Mouse (Mus musculus) testis, adult 2 months (tissue): ENCODE measurements around the gene Aadac. TPM values are rescaled to one million over a fixed set of nuclear protein-coding genes. Genes with fewer than 3 reads are reported as not detected.

Source experiments
- H3K27ac ChIP-seq: fragments of 200-500 bp; 2 replicates; pipeline ENCODE4 v1.5.1; 2012; ENCODE audit warnings: low read depth, low read length; ENCODE audit not compliant: control insufficient read depth, insufficient read depth
- H3K27me3 ChIP-seq: fragments of 200-500 bp; 2 replicates; pipeline ENCODE4 v1.6.1; 2012; ENCODE audit warnings: mild to moderate bottlenecking, low read length, moderate library complexity; ENCODE audit not compliant: control insufficient read depth, insufficient read depth
- H3K36me3 ChIP-seq: fragments of 200-500 bp; 2 replicates; pipeline ENCODE4 v1.6.1; 2012; ENCODE audit warnings: mild to moderate bottlenecking, low read length; ENCODE audit not compliant: control insufficient read depth, insufficient read depth
- H3K4me1 ChIP-seq: fragments of 200-500 bp; 2 replicates; pipeline ENCODE4 v1.6.1; 2012; ENCODE audit warnings: low read length; ENCODE audit not compliant: control insufficient read depth, insufficient read depth
- H3K4me3 ChIP-seq: fragments of 200-500 bp; 2 replicates; pipeline ENCODE4 v1.5.1; 2012; ENCODE audit warnings: low read depth, mild to moderate bottlenecking, low read length, moderate library complexity, mixed read lengths; ENCODE audit not compliant: control insufficient read depth
- CTCF ChIP-seq: fragments of 200-500 bp; IDR thresholded peaks from 2 replicates; pipeline ENCODE4 v1.5.1; 2012; ENCODE audit warnings: low read depth, mild to moderate bottlenecking, inconsistent platforms, low read length, moderate library complexity; ENCODE audit not compliant: control insufficient read depth, insufficient read depth, insufficient replicate concordance
- POLR2A ChIP-seq: fragments of 200-500 bp; IDR thresholded peaks from 2 replicates; pipeline ENCODE4 v1.6.1; 2012; ENCODE audit warnings: low read depth, mild to moderate bottlenecking, inconsistent platforms, low read length, moderate library complexity; ENCODE audit not compliant: control insufficient read depth
- polyA plus RNA-seq: library from polyadenylated mRNA; depleted of rRNA; stranded (reverse); fragments of >200 nt; gene quantifications from 2 replicates; pipeline ENCODE4 v1.2.3, GENCODE M21; 2012; rRNA removed

Aadac gene
- polyA plus RNA-seq, 1 experiment = not detected

DNA sequence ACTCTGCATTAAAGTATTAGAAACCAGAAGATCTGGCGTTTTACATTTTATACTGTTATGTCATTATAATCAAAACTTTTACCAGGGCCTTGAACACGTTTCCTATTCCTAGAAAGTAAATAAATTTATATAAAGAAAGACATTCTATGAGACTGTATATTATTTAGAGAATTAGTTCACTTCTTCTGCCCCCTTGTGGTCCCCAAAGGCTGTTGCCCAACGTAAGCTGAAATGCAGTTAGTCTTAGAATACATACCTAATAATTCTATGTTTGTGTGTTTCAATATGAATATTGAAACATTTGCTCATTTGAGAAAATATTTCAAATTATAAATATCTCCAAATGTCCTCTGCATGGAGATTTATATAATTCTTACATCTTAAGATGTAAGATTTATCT, 30.9 kb downstream of the Aadac start:
- no peaks in the 10 kb centered on the region for H3K4me1 ChIP-seq
- TF ChIP-seq CTCF (no peak), POLR2A (no peak)
- H3K27me3 ChIP-seq = no peaks in the 10 kb centered on the region
- no peaks in the 10 kb centered on the region for H3K36me3 ChIP-seq
- H3K27ac ChIP-seq = no peak overlapping the region
- no peak overlapping the region for H3K4me3 ChIP-seq

DNA sequence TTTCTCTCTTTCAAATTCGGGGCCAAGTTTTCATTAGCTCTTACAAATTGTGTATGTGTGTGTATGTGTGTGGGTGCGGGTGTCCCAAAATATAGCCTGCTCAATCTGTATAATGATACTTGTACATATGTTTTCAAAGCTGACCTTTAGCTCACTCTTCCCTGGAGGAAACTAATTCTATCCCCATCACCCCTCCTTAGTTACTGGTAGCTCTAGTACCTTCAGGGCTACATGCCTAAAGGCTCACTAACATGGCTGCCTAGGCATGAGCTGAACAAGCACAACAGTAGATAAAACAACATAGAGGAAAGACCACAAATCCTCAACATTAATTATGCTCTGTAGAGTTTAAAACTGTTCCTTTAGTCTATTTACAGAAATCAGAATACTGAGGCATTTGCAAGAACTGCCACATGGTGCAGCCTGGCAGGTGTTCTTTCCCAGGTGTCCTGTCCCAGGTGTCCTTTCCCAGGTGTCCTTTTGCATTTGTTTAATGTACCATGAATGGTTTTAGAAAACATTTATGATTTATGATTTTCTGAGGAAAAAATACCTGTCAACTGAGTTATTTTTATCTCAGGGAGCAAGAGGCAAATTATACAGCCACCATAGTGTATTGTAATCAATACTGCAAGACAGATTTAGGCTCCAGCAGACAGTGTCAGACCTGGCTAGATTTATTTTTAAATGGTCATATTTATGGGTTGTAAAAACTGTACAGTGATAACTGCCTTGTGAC, 31.7 kb downstream of the Aadac start:
- Histone ChIP-seq H3K27ac (no peak overlapping the region), H3K4me1 (no peaks in the 10 kb centered on the region), H3K36me3 (no peaks in the 10 kb centered on the region), H3K4me3 (no peak overlapping the region), H3K27me3 (no peaks in the 10 kb centered on the region)
- TF ChIP-seq CTCF = no peak
- TF ChIP-seq POLR2A = no peak

DNA sequence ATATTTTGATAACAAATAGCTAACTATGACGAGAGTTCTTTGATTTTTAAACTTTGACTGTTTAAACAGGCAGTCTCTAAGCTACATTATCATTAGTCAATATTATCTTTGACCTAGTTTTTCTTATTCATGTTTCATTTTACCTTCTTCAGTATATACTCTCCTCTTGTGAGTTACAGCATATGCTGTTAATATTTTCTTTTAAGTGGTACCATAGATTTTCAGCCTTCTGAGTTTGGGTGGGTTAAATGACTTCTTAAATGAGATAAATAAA, 32.2 kb downstream of the Aadac start:
- Histone ChIP-seq H3K4me1 (no peaks in the 10 kb centered on the region), H3K36me3 (no peaks in the 10 kb centered on the region), H3K4me3 (no peak overlapping the region), H3K27me3 (no peaks in the 10 kb centered on the region), H3K27ac (no peak overlapping the region)
- no peak for TF ChIP-seq POLR2A
- TF ChIP-seq CTCF = no peak

DNA sequence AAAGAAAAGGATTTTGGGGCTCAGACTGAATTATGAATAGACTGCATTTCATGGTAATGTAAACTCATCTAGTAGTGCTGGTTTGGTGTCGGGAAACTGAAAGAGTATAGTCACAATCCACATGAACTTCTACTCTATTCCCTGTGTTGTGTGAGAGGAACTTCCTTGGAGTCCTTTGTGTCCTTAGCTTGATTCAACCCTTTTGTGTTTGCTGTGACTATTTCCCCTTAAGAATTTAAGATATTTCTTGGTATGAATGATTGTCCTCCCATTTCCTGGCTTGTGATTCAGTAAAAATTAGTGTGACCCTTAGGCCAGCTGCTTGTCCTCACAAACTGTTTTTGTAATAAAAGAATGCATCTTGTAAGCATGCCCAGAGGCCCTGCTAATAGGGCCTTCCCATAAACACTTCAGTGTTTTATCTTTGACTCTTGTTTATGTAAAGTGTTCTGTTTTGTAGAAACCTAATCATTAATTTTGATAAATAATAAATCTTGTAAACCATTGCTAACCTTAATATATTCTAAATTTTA, 53.4 kb downstream of the Aadac start:
- Histone ChIP-seq H3K4me3 (no peak overlapping the region), H3K4me1 (no peaks in the 10 kb centered on the region), H3K36me3 (no peaks in the 10 kb centered on the region), H3K27ac (no peak overlapping the region), H3K27me3 (no peaks in the 10 kb centered on the region)
- TF ChIP-seq POLR2A = no peak
- no peak for TF ChIP-seq CTCF

DNA sequence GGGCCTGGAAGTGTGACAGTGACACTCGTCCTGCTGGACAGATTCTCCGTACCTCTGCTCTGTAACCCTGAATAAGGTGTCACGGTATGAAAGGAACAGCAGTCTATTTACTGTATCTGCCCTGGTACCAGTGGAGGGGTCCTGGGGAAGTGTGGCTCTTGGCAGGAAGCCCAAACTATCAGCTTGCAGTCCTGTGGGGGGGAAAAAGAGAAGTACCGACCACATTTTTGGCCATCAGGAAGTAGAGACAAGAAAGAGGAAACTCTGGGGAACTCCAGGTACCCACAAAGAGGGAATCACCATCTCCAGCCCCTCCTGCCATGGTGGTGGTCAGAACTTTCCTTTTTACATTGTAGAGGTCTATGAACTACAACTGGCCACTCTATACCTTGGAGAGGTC, 55.1 kb downstream of the Aadac start:
- Histone ChIP-seq H3K27me3 (no peaks in the 10 kb centered on the region), H3K27ac (no peak overlapping the region), H3K4me1 (no peaks in the 10 kb centered on the region), H3K36me3 (no peaks in the 10 kb centered on the region), H3K4me3 (no peak overlapping the region)
- TF ChIP-seq CTCF = no peak
- TF ChIP-seq POLR2A = no peak

DNA sequence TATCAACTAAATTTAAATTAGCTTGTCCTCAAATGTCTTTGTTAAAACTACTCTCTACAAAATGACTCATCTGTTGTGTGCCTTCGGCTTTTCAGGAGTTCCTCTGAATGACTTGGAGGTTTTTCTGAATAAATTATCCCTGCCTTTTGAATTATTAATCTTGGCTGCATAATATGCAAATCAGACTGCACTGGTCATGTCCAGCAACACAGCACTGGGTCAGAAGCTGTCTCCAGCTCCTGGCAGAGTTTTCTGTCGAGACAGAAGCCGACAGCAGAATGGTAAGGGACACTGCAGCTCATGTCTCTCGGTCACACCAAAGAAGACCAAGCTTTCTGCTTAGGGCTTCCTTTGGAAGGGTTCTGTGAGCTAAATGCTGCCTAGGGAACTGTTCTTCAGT, 56.1 kb downstream of the Aadac start, which contains the start of gene Sucnr1:
Gene Sucnr1 (plus strand): TSS at position 222 of the 400 bp plus-strand sequence.
- H3K27ac ChIP-seq = no peak within 1 kb of the TSS
- no peak for TF ChIP-seq CTCF
- H3K4me1 ChIP-seq = no peaks in the 10 kb centered on the region
- no peak within 1 kb of the TSS for H3K4me3 ChIP-seq
- H3K36me3 ChIP-seq = no peaks in the 10 kb centered on the region
- H3K27me3 ChIP-seq = no peaks in the 10 kb centered on the region

DNA sequence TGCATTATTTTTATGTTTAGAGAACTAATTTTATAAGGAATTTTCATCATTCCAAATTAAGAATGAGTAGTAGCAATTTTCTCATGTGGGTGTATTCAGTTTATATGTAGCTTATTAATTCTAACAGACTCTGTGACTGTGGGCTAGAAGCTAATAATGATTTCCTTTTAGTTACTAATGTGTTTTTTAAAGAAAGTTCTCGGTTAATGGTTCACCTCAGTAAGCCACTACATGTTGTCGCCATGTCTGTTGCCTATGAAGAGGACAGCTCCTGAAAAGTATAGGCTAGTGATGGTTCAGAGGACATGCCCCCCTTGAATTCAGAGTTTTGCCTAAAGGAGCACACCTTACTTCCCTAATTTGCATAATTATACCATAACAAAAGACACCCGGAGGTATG, 57.2 kb downstream of the Aadac start:
- Histone ChIP-seq H3K4me1 (no peaks in the 10 kb centered on the region), H3K36me3 (no peaks in the 10 kb centered on the region), H3K4me3 (no peak overlapping the region), H3K27ac (no peak overlapping the region), H3K27me3 (no peaks in the 10 kb centered on the region)
- TF ChIP-seq CTCF = no peak
- TF ChIP-seq POLR2A = no peak

DNA sequence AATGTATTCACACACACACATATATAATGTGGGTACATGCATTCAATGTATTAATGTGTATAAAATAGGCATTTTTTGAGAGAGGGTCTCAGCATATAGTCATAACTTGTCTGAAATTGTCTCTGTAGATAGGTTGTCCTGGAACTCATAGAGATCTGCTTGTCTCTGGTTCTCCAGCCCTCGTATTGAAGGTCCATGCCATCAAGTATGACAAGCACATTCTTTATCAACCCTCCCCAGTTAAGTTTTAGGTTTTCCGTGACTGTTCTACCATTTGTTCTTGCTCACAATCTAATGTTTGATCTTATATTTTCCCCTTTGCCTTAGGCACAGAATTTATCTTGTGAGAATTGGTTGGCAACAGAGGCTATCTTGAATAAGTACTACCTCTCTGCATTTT, 60.2 kb downstream of the Aadac start:
- Histone ChIP-seq H3K36me3 (no peaks in the 10 kb centered on the region), H3K27me3 (no peaks in the 10 kb centered on the region), H3K4me1 (no peaks in the 10 kb centered on the region), H3K27ac (no peak overlapping the region), H3K4me3 (no peak overlapping the region)
- TF ChIP-seq POLR2A (no peak), CTCF (no peak)

Other genes starting within 250 kb of the Aadac start
- not detected in 2 replicates for gene Gm8298, start 164.7 kb upstream of the Aadac start, polyA plus RNA-seq
- not detected in 2 replicates for gene C130079G13Rik, start 100.5 kb upstream of the Aadac start, polyA plus RNA-seq
- not detected in 2 replicates for gene Aadacl2, start 19.0 kb upstream of the Aadac start, polyA plus RNA-seq
- 0.10 and 0.24 TPM in 2 replicates for gene Sucnr1, start 56.2 kb downstream of the Aadac start, polyA plus RNA-seq